Mouse (Mus musculus) C2C12 (cell line): Measurements from ENCODE around the gene Mgat4a. TPM values are rescaled to one million over a fixed set of nuclear protein-coding genes. Genes with fewer than 3 reads are reported as not detected.

Experiments used
- H3K27me3 ChIP-seq: one replicate; pipeline ENCODE4 v1.6.1; 2011; ENCODE audit not compliant: control insufficient read depth, insufficient read depth, insufficient read length
- H3K36me3 ChIP-seq: one replicate; pipeline ENCODE4 v1.6.1; 2011; ENCODE audit not compliant: control insufficient read depth, insufficient read depth
- H3K4me3 ChIP-seq: one replicate; pipeline ENCODE4 v1.5.1; 2011; ENCODE audit warnings: mild to moderate bottlenecking, control low read depth; ENCODE audit not compliant: poor library complexity, insufficient read depth, severe bottlenecking
- H3K79me2 ChIP-seq: one replicate; pipeline ENCODE4 v1.6.1; 2011; ENCODE audit not compliant: control insufficient read depth, insufficient read depth
- H3K79me3 ChIP-seq: one replicate; pipeline ENCODE4 v1.6.1; 2011; ENCODE audit warnings: low read depth, control low read depth
- H3ac ChIP-seq: one replicate; pipeline ENCODE3; 2011; ENCODE audit warnings: low read depth; ENCODE audit not compliant: control insufficient read depth, insufficient read length
- CEBPB ChIP-seq: IDR thresholded peaks from one replicate; pipeline ENCODE4 v1.6.1; 2011; ENCODE audit warnings: low read depth, mild to moderate bottlenecking, control low read depth, moderate library complexity
- CTCF ChIP-seq: IDR thresholded peaks from one replicate; pipeline ENCODE4 v1.5.1; 2011; ENCODE audit not compliant: control insufficient read depth, insufficient read depth, insufficient read length
- FOSL1 ChIP-seq: IDR thresholded peaks from one replicate; pipeline ENCODE4 v1.8.0; 2011; ENCODE audit warnings: mild to moderate bottlenecking, low read length; ENCODE audit not compliant: poor library complexity, insufficient read depth, severe bottlenecking
- MAX ChIP-seq: IDR thresholded peaks from one replicate; pipeline ENCODE4 v1.6.1; 2011; ENCODE audit warnings: mild to moderate bottlenecking, control low read depth
- MYOD1 ChIP-seq: IDR thresholded peaks from one replicate; pipeline ENCODE4 v1.6.1; 2011; ENCODE audit warnings: low read depth; ENCODE audit not compliant: control insufficient read depth, insufficient read length
- MYOG ChIP-seq: IDR thresholded peaks from one replicate; pipeline ENCODE4 v1.6.1; 2011; ENCODE audit not compliant: control insufficient read depth, insufficient read length; ENCODE audit errors: extremely low read depth
- USF1 ChIP-seq: IDR thresholded peaks from one replicate; pipeline ENCODE4 v1.6.1; 2011; ENCODE audit warnings: low read depth, mild to moderate bottlenecking, control low read depth, moderate library complexity
- long read RNA-seq, 2 experiments: library from polyadenylated mRNA; unstranded; transcript quantifications; one replicate each; pipeline ENCODE4 v2.0.0; 2019 to 2020
- polyA plus RNA-seq: library from polyadenylated mRNA; unstranded; fragments of >200 nt; fragmentation: generic; extraction: Trizol; gene quantifications from one replicate; pipeline ENCODE4 v1.2.1, GENCODE M21; 2012; ENCODE audit warnings: missing spikeins

The Mgat4a gene
- 0.01 TPM for polyA plus RNA-seq
- long read RNA-seq, experiment 1 = 0 reads
- long read RNA-seq, experiment 2 = 0 reads

- H3K4me3 ChIP-seq = no peak within 1 kb of the TSS
- no peaks in the 10 kb centered on the region for H3K79me2 ChIP-seq
- peaks cover 10% of the 10 kb centered on the region for H3K27me3 ChIP-seq
- TF ChIP-seq CEBPB = no peak
- no peak for TF ChIP-seq MYOD1
- TF ChIP-seq MAX = no peak
- no peak for TF ChIP-seq MYOG
- no peak for TF ChIP-seq CTCF
- TF ChIP-seq USF1 = no peak
- TF ChIP-seq FOSL1 = no peak
- no peak within 1 kb of the TSS for H3ac ChIP-seq
- H3K36me3 ChIP-seq = no peaks in the 10 kb centered on the region
- H3K79me3 ChIP-seq = no peaks in the 10 kb centered on the region
Observed at GRCm38 (mm10) chr1:37540810-37541658, at the start of gene Mgat4a. Mgat4a (minus strand) TSS chr1:37541016.

GRCm38 (mm10) chr1:37585809-37586480, 45.1 kb upstream of the Mgat4a start:
- TF ChIP-seq FOSL1 = no peak
- peak; percentile 69 for TF ChIP-seq USF1
- Histone ChIP-seq H3K4me3 (no peak overlapping the region), H3ac (no peak overlapping the region), H3K79me3 (no peaks in the 10 kb centered on the region), H3K36me3 (no peaks in the 10 kb centered on the region), H3K27me3 (peaks cover 7% of the 10 kb centered on the region), H3K79me2 (no peaks in the 10 kb centered on the region)

- Histone ChIP-seq H3K36me3 (no peaks in the 10 kb centered on the region), H3K79me3 (no peaks in the 10 kb centered on the region), H3ac (no peak overlapping the region), H3K4me3 (no peak overlapping the region), H3K79me2 (no peaks in the 10 kb centered on the region), H3K27me3 (peaks cover 7% of the 10 kb centered on the region)
- TF ChIP-seq MYOD1 = no peak
- TF ChIP-seq FOSL1 = no peak
- TF ChIP-seq CTCF = no peak
- TF ChIP-seq CEBPB = no peak
- no peak for TF ChIP-seq USF1
- no peak for TF ChIP-seq MAX
- TF ChIP-seq MYOG = no peak
Observed at GRCm38 (mm10) chr1:37583795-37584464, 43.1 kb upstream of the Mgat4a start.

- no peak for TF ChIP-seq MYOD1
- no peak for TF ChIP-seq MYOG
- no peak for TF ChIP-seq FOSL1
- TF ChIP-seq CTCF = no peak
- TF ChIP-seq CEBPB = no peak
- TF ChIP-seq USF1 = no peak
- no peak for TF ChIP-seq MAX
- Histone ChIP-seq H3ac (no peak overlapping the region), H3K36me3 (no peaks in the 10 kb centered on the region), H3K27me3 (peaks cover 7% of the 10 kb centered on the region), H3K79me2 (no peaks in the 10 kb centered on the region), H3K4me3 (no peak overlapping the region), H3K79me3 (no peaks in the 10 kb centered on the region)
Observed at GRCm38 (mm10) chr1:37583167-37583566, 42.4 kb upstream of the Mgat4a start.

GRCm38 (mm10) chr1:37579686-37580085, 38.9 kb upstream of the Mgat4a start:
- Histone ChIP-seq H3K79me2 (no peaks in the 10 kb centered on the region), H3K4me3 (no peak overlapping the region), H3ac (no peak overlapping the region), H3K27me3 (peaks cover 7% of the 10 kb centered on the region), H3K79me3 (no peaks in the 10 kb centered on the region), H3K36me3 (no peaks in the 10 kb centered on the region)
- TF ChIP-seq CTCF (no peak), MYOG (no peak), MYOD1 (no peak), FOSL1 (no peak), CEBPB (no peak), MAX (no peak), USF1 (no peak)
